Mouse (Mus musculus) cerebellum, adult 11 months (tissue): ENCODE results near the gene Slc5a4b.

Source experiments
- DNase-seq: peaks from one replicate; pipeline ENCODE4 v3.0.0; 2022

Slc5a4b gene

GRCm38 (mm10) chr10:76035277-76035676 is 75.5 kb downstream of the Slc5a4b start:
- no peak for DNase-seq

GRCm38 (mm10) chr10:76034001-76034600 is 76.7 kb downstream of the Slc5a4b start:
- DNase-seq, result no peak

GRCm38 (mm10) chr10:76033119-76033455 is 77.7 kb downstream of the Slc5a4b start:
- no peak for DNase-seq

- peak; percentile 93 for DNase-seq
Measured at GRCm38 (mm10) chr10:76032402-76033118, 78.2 kb downstream of the Slc5a4b start, which contains the start of gene Zfp280b. TSS of gene Zfp280b (plus strand) at chr10:76032650.

GRCm38 (mm10) chr10:76031511-76032401 is 79.0 kb downstream of the Slc5a4b start:
- DNase-seq, result peak; percentile 44

- no peak for DNase-seq
Measured at GRCm38 (mm10) chr10:76030496-76030895, 80.3 kb downstream of the Slc5a4b start.

- DNase-seq, result no peak
Measured at GRCm38 (mm10) chr10:76029276-76029675, 81.5 kb downstream of the Slc5a4b start.

GRCm38 (mm10) chr10:76028396-76028795 is 82.4 kb downstream of the Slc5a4b start:
- no peak for DNase-seq

- DNase-seq, result no peak
Measured at GRCm38 (mm10) chr10:76028016-76028366, 82.8 kb downstream of the Slc5a4b start.

- no peak for DNase-seq
Measured at GRCm38 (mm10) chr10:76027127-76028015, 83.4 kb downstream of the Slc5a4b start.

- no peak for DNase-seq
Measured at GRCm38 (mm10) chr10:76025470-76026190, 85.1 kb downstream of the Slc5a4b start.

GRCm38 (mm10) chr10:76023921-76024320 is 86.8 kb downstream of the Slc5a4b start:
- no peak for DNase-seq

- DNase-seq, result no peak
Measured at GRCm38 (mm10) chr10:76021728-76022127, 89.0 kb downstream of the Slc5a4b start.

GRCm38 (mm10) chr10:76016886-76017285 is 93.9 kb downstream of the Slc5a4b start:
- DNase-seq, result no peak

- DNase-seq, result no peak
Measured at GRCm38 (mm10) chr10:76012922-76013321, 97.8 kb downstream of the Slc5a4b start.

GRCm38 (mm10) chr10:76009812-76010211 is 100.9 kb downstream of the Slc5a4b start:
- DNase-seq, result no peak
